Mouse (Mus musculus) central nervous system, embryonic 18 days (tissue): Measurements from ENCODE around the gene Tex2. TPM values are rescaled to one million over a fixed set of nuclear protein-coding genes. Genes with fewer than 3 reads are reported as not detected.

ENCODE experiments used
- polyA plus RNA-seq: library from polyadenylated mRNA; depleted of rRNA; stranded (reverse); fragments of >200 nt; gene quantifications from 2 replicates; pipeline ENCODE4 v1.2.3, GENCODE M21; 2012; rRNA removed

Tex2 gene
- 35.7 and 36.3 TPM in 2 replicates for polyA plus RNA-seq

GRCm38 (mm10) chr11:106612961-106613637 lies at the start of gene Tex2:
Tex2 (minus strand) TSS chr11:106613423.

GRCm38 (mm10) chr11:106487733-106488115 lies 125.5 kb downstream of the Tex2 start, which contains the start of gene Ern1:
Ern1 (minus strand) TSS chr11:106487852.

Other genes starting within 250 kb of the Tex2 start
- 0.23 TPM in 1 of 2 replicates, not detected in the other for gene Prr29, start 248.0 kb downstream of the Tex2 start, polyA plus RNA-seq
- gene Icam2, start 225.3 kb downstream of the Tex2 start, polyA plus RNA-seq = 12.2 and 12.7 TPM in 2 replicates
- gene Ern1, start 125.6 kb downstream of the Tex2 start, polyA plus RNA-seq = 8.1 and 8.4 TPM in 2 replicates
- 14.7 and 17.4 TPM in 2 replicates for gene Pecam1, start 137.2 kb upstream of the Tex2 start, polyA plus RNA-seq
- gene Milr1, start 137.8 kb upstream of the Tex2 start, polyA plus RNA-seq = 0.41 and 0.56 TPM in 2 replicates
- 10.6 TPM in 2 replicates for gene Polg2, start 166.1 kb upstream of the Tex2 start, polyA plus RNA-seq
- gene Ddx5, start 175.8 kb upstream of the Tex2 start, polyA plus RNA-seq = 481 and 520 TPM in 2 replicates
- gene Cep95, start 175.8 kb upstream of the Tex2 start, polyA plus RNA-seq = 22.0 and 23.0 TPM in 2 replicates